Mouse (Mus musculus): ENCODE measurements around the gene Rgs7bp.

- TF ChIP-seq POLR2A (IDR thresholded peaks at IDR 0.05; ENCODE audit: borderline replicate concordance, control insufficient read depth, low read depth, low read length) (no peak), CTCF (IDR thresholded peaks at IDR 0.05; ENCODE audit: control insufficient read depth, insufficient read depth, low read length) (no peak)
Measured at GRCm38 (mm10) chr13:105047377-105047776, 7.4 kb downstream of the Rgs7bp start.

All from bone marrow, adult 2 months (tissue).